Mouse (Mus musculus): ENCODE data around the gene Slc12a5.

DNA sequence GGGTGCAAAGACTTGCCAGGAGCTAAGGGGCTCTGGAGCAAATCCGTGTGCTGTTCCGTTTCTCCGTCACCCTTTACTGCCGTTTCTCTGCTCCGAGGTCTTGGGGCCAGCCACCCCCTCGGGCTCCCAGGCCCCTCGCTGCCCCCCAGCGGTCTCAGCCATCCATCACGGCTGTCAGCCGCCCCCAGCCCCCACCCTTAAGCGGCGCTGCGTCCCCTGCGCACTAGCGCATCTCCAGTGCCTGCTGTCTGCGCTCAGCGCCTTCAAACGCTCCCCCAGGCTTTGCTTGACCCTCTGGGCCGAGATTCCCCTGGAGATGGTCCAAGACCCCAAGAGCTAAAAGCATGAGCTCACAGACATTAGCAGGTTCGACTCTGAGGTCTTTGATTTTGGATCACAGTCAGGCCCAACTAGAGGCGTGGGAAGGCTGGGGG lies 8.8 kb downstream of the Slc12a5 start:
- TF ChIP-seq EP300 (optimal IDR thresholded peaks at IDR 0.05) (no peak), CTCF (IDR thresholded peaks at IDR 0.05; ENCODE audit: low read depth) (no peak)

Data from stomach, postnatal 0 days (tissue).